Mouse (Mus musculus): ENCODE measurements around the gene Ube2h. TPM values are rescaled to one million over a fixed set of nuclear protein-coding genes. Genes with fewer than 3 reads are reported as not detected.
"Not testable (repeated sequence)": the region's sequence is repeated elsewhere in the genome, so short reads cannot be mapped to it uniquely, and the experiment has no call there.

Ube2h gene
- total RNA-seq, 1 experiment from 2014 or later = 125 TPM

DNA sequence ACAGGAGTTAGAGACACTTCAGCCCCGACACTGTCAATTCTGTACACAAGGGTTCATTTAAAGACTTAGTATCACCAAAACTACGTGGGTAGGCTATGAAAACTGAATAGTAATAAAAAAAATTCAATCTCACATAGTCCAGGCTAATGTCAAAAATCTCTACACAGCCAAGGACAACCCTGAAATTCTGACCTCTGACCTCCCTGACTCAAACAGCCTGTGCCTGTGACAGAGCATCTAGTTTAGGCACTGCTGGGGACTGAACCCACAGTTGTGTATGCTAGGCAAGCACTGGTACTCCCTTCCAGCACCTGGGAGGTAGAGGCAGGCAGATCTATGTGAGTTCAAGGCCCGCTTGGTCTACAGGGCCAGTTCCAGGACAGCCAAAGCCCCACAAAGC, 86.8 kb downstream of the Ube2h start:
- no peak for ATAC-seq (ENCODE audit: extremely low read depth, insufficient number of reproducible peaks, low FRiP score, poor library complexity, severe bottlenecking)

DNA sequence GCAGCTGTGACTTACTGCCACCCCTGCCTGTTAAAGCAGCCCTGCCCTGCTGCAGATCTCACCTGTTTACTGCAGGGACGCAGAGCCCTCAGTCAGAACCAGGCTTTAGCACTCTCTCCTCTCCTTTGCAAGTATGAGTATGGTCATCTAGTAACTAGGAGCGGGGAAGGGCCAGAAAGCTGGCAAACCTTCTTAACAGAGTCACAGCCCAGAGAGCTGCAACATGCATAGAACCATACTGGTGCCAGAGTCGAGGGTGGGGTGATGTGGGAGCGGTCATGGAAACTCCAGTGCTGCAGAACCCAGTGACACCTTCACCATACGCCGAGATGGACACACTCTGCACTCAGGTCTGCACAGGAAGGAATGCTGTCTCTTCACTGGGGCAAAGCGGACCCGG, 91.9 kb downstream of the Ube2h start:
- ATAC-seq (ENCODE audit: extremely low read depth, insufficient number of reproducible peaks, low FRiP score, poor library complexity, severe bottlenecking) = no peak

DNA sequence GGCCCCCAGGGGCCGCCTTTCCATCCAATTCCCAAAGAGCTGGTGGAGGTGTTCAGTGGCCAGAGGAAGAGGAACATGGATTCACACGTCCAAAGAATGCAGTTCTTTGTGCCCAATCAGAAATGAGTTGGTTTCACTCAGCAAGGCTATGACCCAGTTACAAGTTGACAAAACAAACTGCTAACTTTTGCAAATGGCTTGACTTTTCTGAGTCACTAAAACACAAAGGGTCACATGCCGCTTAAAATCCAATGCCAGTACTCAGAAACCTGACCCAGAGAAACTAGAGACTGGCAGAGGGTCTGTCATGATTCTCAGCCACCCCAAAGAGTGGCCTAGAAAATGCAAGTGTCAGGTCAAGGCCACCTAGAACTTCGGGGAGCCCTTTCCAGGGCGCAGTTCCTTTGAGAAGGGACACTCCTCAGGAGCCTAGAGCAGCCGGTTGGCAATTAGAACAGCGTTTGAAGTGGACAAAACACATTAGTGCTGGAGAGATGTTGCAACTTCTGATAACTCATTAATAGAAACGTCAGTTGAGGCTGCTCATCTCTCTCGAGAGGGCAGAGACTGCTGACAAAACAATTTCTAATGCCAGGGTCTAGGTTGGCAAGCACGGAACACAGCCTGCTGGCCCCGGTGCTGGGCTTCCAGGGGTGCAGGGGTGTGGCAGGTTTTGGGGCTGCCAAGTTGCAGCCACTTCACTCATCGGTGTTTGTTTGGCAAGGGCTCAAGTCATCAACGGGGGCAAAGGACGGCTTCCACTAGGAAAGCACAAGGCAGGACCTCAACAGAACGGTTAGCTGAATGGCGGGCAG, 92.5 kb downstream of the Ube2h start:
- no peak for ATAC-seq (ENCODE audit: extremely low read depth, insufficient number of reproducible peaks, low FRiP score, poor library complexity, severe bottlenecking)

DNA sequence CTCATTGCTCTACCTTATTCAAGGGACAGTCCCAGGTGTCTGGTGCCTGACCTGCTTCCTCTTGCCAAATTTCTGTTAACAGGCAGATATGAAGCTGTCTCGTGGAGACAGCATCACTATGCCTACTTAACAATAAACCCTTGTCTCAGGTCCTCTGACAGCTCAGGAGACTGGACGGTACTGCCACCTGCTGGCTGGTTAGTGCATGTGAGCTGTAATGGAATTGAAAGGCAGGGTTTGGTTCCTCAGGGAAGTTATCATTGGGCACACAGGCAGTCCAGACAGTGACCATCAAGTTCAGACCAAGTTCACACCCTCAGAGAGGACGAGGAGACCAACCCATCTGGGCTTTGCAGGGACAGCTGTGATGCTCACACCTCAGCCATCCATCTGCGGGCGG, 93.6 kb downstream of the Ube2h start:
- peak; percentile 74 for ATAC-seq (ENCODE audit: extremely low read depth, insufficient number of reproducible peaks, low FRiP score, poor library complexity, severe bottlenecking)

DNA sequence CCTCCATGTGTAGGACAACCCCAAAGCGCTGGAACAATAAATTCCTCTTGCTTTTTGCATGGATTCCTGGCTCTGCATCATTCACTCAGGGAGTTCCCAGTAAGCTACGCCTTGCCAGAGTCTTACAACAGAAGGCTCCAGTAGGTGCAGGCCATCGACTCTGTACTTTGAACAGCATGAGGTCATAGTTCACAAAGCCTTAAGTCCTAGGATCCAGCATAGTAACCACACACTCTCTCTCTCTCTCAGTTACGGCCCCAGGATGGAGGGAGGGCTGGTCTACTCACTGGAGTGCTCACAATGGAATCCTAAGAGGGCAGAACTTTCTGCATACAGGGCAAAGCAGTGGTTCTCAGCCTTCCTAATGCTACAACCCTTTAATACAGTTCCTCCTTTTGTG, 95.5 kb downstream of the Ube2h start:
- no peak for ATAC-seq (ENCODE audit: extremely low read depth, insufficient number of reproducible peaks, low FRiP score, poor library complexity, severe bottlenecking)

DNA sequence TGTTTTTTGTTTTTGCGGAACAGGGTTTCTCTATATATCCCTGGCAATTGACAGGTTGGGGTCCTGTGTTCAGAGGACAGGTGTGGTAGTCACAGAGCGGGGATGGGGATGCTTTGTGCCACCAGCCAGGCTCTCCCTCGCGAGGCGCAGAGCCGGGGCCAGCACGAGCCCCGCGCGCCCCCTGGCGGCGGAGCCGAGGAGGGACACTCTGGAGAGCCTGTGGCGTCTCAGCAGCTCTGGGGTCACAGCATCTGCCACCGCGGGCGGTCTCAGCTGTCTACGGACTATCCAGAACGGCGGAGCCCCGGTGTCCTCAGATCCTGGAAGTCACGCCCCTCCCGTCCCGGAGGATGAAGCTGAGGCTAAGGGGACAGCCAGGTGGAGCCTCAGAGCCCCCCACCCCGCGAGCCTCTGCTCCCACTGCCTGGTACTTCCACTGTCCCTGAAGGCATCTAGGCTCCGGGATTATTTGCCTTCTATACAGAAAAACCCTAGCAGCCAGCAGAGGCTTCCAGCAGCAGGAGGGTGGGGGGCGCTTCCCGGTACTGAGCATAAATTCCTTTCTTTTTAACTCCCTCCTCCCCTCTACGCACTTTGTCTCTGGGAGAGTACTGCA, 98.6 kb downstream of the Ube2h start:
- ATAC-seq (ENCODE audit: extremely low read depth, insufficient number of reproducible peaks, low FRiP score, poor library complexity, severe bottlenecking) = peak; percentile 59

DNA sequence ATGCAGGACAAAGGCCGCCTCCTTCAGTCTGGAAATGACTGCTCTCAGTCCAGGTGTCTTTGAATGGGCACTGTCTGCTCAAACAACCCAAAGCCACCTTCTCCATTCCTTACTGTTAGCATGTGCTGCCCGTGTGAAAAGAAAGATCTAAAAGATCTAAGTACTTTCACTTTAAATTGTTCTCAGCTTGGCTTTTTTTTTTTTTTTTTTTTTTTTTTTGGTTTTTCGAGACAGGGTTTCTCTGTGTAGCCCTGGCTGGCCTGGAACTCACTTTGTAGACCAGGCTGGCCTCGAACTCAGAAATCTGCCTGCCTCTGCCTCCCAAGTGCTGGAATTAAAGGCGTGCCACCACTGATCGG, 99.2 kb downstream of the Ube2h start:
- ATAC-seq (ENCODE audit: extremely low read depth, insufficient number of reproducible peaks, low FRiP score, poor library complexity, severe bottlenecking) = not testable (repeated sequence)

DNA sequence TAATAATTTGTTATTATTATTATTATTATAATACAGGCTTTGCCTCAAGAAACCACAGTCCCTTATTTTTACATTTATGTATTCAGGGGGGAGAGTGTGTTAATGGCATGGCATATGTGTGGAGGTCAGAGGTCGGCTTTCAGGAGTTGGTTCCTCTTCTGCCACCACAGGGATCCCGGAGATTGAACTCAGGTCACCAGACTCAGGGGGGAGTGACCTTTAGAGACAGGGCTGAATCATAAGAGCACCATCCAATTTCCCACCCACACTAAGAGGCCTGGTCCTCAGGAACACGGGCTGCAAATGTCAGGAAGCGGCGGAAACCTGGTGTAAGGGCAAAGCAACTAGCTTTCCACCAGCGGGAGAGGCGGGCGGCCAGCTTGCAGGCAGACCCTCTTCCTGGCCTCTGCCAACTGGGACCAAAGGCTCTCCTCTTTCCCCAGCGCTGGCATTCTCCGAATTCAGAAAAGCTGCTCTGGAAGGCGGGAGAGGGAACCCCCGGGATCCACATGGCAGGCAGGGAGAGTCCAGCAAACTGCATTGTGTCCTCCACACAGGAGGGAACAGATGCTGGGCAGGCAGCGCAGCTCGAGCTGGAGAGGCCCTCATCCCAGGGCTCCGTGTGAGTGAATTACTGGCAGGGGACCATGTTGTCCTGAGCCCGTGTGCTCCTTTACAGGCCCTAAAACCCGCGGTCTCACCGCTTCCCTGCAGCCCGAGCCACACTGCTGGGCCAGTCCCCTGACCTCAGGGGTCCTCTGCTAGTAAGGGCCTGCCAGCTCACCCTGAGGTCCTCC, 99.8 kb downstream of the Ube2h start:
- no peak for ATAC-seq (ENCODE audit: extremely low read depth, insufficient number of reproducible peaks, low FRiP score, poor library complexity, severe bottlenecking)

DNA sequence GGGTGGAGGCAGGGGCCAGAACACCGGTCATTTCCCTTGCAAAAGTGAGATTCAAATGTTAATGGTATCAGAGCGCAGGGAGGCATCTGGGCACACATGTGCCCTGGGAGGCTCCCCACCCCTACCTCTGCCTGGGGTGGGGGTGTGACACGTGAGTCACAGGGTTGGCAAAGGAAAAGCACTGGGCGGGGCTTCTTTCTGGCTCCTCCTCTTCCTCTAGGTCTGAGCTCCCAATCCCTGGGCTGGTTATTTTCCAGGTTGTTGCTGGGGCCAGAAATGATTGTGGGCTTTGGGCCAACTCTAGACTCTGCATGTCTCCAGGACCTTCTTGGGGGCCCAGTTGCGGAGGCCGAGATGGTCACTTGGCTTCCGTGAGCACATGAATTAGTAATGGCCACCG, 108.2 kb downstream of the Ube2h start:
- ATAC-seq (ENCODE audit: extremely low read depth, insufficient number of reproducible peaks, low FRiP score, poor library complexity, severe bottlenecking) = no peak

DNA sequence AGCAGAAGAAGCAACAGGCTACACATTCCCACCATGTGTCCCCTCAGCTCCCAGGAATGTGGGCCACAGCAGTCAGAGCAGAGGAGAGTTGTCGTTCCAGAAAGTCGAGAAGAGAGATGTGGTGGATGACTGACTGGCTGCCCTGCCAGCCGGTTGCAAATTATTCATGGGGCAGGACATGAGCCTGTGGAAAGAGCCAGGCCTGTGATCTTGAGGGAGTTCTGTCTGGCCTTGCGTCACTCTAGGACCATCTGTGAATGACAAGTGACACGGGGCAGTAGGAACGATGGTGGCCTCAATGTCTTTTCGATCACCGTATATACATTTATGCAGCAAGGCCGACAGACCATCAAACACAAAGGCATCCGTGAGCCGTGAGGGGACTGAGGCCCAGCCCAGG, 108.7 kb downstream of the Ube2h start:
- no peak for ATAC-seq (ENCODE audit: extremely low read depth, insufficient number of reproducible peaks, low FRiP score, poor library complexity, severe bottlenecking)

DNA sequence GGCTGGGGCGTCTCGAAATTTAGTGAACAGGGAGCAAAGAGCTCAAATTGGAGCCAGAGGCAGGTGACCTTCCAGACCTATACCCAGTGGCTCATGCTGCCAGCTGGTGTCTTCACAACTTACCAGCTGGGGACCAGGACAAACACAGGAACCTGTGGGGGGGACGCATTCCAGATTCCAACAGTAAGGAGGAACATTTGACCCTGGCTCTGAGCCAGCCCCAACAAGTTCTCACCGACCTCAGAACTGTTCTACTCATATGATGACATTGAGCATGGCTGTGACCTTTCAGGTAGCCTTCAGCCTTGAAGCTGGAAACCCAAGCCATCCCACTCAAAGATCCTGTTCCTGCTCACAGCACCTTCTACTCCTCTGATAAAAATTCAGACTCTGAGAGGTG, 120.7 kb downstream of the Ube2h start:
- ATAC-seq (ENCODE audit: extremely low read depth, insufficient number of reproducible peaks, low FRiP score, poor library complexity, severe bottlenecking) = no peak

DNA sequence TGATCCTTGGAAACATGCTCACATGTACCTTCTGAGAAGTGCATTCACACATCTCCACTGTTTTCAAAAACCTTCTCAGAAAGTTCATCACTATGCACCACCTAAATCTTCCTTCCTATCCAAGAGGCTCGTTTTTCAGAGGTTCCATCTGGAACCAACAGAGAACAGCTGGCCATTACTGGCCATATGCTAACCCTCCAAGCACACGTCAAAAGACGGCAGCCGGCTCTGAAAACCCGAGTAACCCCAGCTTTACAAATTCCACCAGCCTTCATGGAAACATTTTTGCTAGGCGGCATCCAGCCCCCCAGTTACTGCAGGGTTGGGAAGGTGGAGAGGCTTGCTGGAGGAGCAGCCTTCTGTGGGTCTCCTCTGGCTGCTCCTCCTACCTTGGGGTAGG, 122.3 kb downstream of the Ube2h start:
- no peak for ATAC-seq (ENCODE audit: extremely low read depth, insufficient number of reproducible peaks, low FRiP score, poor library complexity, severe bottlenecking)

DNA sequence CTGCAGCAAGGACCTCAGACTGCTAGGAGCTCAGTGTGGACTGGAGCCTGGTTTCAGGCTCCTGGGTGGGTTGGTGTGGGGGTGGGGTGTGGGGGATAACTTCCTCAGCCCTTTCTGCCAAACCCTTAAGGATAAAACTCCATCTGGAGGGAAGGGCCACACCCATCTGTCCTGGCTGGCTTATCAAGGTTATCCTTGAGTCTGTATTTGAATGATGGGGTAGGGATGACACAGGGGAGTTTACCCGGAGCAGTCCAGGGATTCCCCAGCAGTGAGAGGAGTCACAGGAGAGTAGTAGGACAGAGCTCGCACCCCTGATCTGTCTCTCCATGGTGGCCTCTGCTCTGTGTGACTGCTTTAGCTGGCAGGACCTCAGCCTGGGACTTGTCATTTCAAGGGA, 124.0 kb downstream of the Ube2h start:
- no peak for ATAC-seq (ENCODE audit: extremely low read depth, insufficient number of reproducible peaks, low FRiP score, poor library complexity, severe bottlenecking)

DNA sequence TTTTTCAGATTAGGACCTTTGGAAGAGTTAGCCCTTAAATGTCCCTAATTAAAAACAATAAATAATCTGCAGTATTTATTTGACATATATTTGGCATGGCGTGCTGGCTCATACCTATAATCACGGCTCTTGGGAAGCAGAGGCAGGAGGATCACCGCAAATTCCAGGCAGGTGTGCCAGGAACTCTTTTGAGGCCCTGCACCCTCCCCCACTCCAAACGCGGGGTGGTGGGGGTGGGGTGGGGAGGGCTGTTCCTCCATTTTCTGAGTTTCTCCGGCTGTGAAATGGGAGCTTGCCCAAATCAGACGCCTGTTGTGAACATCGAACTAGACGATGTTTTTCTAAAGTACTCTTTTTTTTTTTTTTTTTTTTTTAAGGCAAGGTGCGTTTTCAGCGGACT, 125.3 kb downstream of the Ube2h start:
- ATAC-seq (ENCODE audit: extremely low read depth, insufficient number of reproducible peaks, low FRiP score, poor library complexity, severe bottlenecking) = no peak

DNA sequence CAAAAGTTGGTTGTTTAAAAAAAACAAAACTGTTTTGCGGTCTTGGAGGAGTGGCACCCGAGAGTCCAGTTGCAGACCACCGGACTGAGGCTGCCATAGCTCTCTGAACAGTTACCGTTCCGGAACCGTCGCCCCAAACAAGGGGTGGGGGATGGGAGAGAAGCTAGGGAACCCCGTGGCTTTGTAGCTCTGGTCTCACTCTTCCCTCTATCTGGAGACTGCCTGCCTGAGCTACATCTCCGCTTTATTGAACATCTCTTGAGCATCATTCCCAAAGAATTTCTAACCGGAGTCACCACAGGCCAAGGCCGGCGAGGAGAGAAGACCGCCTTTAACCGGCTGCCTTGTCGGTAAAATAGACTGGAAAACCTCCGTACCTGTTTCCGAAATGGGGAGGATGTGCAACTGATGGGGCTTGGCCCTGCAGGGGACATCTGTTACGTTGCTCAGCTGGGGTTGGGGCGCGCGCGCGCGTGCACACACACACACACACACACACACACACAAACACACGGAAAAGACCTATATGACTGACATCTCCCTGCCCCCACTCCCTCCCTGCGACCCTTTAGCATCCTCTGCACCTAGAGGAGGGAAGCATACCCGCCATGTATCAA, 126.2 kb downstream of the Ube2h start:
- ATAC-seq (ENCODE audit: extremely low read depth, insufficient number of reproducible peaks, low FRiP score, poor library complexity, severe bottlenecking) = no peak

DNA sequence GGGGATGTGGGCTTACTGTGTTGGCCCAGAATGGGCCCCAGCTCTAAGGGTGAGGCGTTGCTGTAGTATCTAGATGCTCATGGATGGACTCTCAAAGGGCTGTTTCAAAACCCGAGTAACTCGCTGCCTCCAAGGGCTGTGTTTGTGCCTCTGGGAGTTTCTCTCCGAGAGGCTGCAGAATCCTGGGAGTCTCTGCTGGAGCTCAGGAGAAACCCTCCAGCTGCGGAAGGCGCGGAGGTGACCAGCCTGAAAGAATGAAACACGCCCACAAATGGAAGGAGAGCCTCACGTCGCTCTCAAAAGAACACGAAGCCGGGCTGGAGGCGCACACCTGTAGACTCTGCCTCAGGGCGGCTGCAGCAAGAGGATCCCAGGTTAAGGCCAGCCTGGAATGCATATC, 127.0 kb downstream of the Ube2h start:
- no peak for ATAC-seq (ENCODE audit: extremely low read depth, insufficient number of reproducible peaks, low FRiP score, poor library complexity, severe bottlenecking)

DNA sequence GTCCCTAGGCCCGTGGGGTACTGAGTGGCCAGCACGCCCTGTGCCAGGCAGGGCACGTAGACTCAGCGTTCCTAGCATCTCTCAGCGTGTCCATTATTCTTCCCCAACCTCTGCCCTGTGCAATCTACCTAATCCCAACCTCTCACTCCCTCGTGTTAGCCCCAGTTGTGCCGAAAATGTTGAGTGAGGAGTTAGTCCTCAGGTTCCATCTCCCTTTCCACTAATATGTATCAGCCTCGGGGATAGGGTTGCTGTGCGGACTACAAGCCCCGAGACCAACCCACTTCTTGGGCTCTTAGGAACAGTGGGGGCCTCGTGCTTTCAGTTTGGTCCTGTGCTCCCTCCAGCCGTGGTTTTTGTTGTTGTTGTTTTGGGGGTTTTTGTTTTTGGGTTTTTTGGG, 127.8 kb downstream of the Ube2h start:
- no peak for ATAC-seq (ENCODE audit: extremely low read depth, insufficient number of reproducible peaks, low FRiP score, poor library complexity, severe bottlenecking)

DNA sequence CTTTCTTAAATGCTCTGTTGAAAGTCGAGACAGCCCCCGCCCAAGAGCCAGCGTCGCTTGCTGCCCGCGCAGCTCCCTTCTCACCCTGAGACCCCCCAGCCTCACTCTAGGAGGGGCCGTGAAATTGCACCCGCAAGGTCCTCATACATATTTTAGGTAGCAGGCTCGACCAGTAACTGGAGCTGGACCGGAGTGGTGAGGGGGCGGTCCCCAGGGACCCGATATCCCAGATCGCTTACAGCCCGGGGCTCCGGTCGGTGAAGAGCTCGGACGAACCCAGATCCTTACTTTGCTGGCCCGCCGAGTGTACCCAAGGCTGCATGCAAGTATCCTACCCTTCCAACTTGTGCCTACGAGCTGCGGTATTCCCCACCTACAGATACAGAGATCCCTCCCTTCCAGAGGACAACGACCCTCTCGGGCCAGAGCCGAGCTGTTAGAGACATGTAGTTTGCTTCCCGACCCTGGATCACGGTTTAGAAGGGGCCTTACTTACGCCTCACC, 128.4 kb downstream of the Ube2h start:
- no peak for ATAC-seq (ENCODE audit: extremely low read depth, insufficient number of reproducible peaks, low FRiP score, poor library complexity, severe bottlenecking)

DNA sequence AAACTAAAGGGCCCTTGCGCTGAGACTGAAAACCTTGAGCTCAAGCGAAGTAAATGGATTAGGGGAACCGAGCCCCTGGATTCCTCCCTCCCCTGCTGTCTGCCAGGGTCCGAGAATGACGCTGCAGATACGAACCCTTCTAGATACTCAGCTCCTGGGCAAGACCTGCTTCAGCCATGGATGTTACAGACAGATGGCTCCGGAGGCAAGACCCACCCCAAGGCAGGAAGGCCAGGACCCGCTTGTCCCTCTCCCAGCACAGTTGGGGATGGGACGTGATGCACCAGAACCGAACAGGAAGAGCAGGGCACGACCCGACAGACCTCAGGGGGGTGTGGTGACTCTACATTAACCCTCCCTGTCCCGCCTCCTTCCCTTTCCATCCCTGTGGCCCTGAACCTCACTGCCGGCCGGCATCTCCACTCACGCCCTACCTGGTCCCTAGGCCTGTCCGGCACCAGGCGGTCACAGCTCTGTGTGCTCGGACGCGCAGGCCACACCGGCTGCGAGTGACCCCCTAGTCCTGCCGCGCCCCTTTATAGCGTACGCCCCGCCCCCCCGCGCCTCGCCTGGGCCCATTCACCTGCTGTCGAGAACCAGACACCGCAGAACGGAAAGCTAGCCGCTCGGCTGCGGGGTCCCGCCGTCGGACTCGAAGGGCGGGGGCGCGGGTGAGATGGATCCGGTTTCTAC, 129.0 kb downstream of the Ube2h start:
- no peak for ATAC-seq (ENCODE audit: extremely low read depth, insufficient number of reproducible peaks, low FRiP score, poor library complexity, severe bottlenecking)

All from neutrophil, adult 5-6 weeks (primary cell).